In genomic region chr7:90146321-90146720, GRCm38 (mm10) we compare ENCODE assay signal across 8 mouse cellular contexts. TPM values are rescaled to one million over a fixed set of nuclear protein-coding genes. Genes with fewer than 3 reads are reported as not detected.
DNase-seq lines count a peak whose midpoint lies in the region; ATAC-seq lines count a peak whose summit lies in the region.

No protein-coding gene starts in this region.

- 69% methylated on average over 1 of the region's 1 CpGs for WGBS in embryonic facial prominence, embryonic 14.5 days
- 92% methylated on average over 1 of the region's 1 CpGs for WGBS in embryonic facial prominence, embryonic 10.5 days
- WGBS in liver, embryonic 15.5 days (ENCODE audit: insufficient replicate concordance), result 2% methylated on average over 1 of the region's 1 CpGs

- no peaks in the 10 kb centered on the region for H3K36me3 ChIP-seq in embryonic facial prominence, embryonic 14.5 days (ENCODE audit: control insufficient read depth, insufficient read depth, low read length)
- H3K36me3 ChIP-seq in embryonic facial prominence, embryonic 10.5 days (replicated peaks), result 0 out of 2 replicates have a peak, but pooled peaks cover 4% of the 10 kb centered on the region
- peaks cover 78% of the 10 kb centered on the region for H3K36me3 ChIP-seq in erythroblast, embryonic 14.5 days (ENCODE audit: control insufficient read depth)
- H3K36me3 ChIP-seq in liver, embryonic 15.5 days (replicated peaks), result peaks cover 11% of the 10 kb centered on the region

- peak; percentile 15 for DNase-seq in embryonic facial prominence, embryonic 14.5 days (ENCODE audit: low spot score)
- no peak for DNase-seq in embryonic facial prominence, embryonic 10.5 days (ENCODE audit: low spot score)
- peak; percentile 42 for DNase-seq in A20 (ENCODE audit: low read depth, low spot score)
- DNase-seq in adrenal gland, adult 18-20 months (ENCODE audit: low spot score in 2 of 2), result no peak
- no peak for DNase-seq in T-cell, adult 2 months (ENCODE audit: low spot score)
- DNase-seq in gastrocnemius, postnatal 4 days (ENCODE audit: low spot score in 2 of 2), result no peak

- ATAC-seq in embryonic facial prominence, embryonic 14.5 days (ENCODE audit: low read depth), result no peak
- ATAC-seq in liver, embryonic 15.5 days (ENCODE audit: insufficient read depth), result peak; percentile 87

- no peak overlapping the region for H3K27ac ChIP-seq in embryonic facial prominence, embryonic 14.5 days (replicated peaks; ENCODE audit: low read depth, low read length)
- H3K27ac ChIP-seq in embryonic facial prominence, embryonic 10.5 days (replicated peaks), result no peak overlapping the region
- H3K27ac ChIP-seq in liver, embryonic 15.5 days (replicated peaks), result peak overlapping the region; percentile 94

- no peaks in the 10 kb centered on the region for H3K9me3 ChIP-seq in embryonic facial prominence, embryonic 14.5 days (ENCODE audit: control insufficient read depth, low read length)
- no peaks in the 10 kb centered on the region for H3K9me3 ChIP-seq in embryonic facial prominence, embryonic 10.5 days
- no peaks in the 10 kb centered on the region for H3K9me3 ChIP-seq in erythroblast, embryonic 14.5 days (ENCODE audit: control insufficient read depth, low read length)
- H3K9me3 ChIP-seq in liver, embryonic 15.5 days (replicated peaks), result no peaks in the 10 kb centered on the region

- no peak overlapping the region for H3K9ac ChIP-seq in embryonic facial prominence, embryonic 14.5 days (ENCODE audit: low read depth, low read length)
- H3K9ac ChIP-seq in liver, embryonic 15.5 days, result peak overlapping the region; percentile 51

- H3K27me3 ChIP-seq in embryonic facial prominence, embryonic 14.5 days (replicated peaks; ENCODE audit: control insufficient read depth, insufficient read depth, low read length), result no peaks in the 10 kb centered on the region
- H3K27me3 ChIP-seq in embryonic facial prominence, embryonic 10.5 days (replicated peaks; ENCODE audit: low read depth, poor library complexity, severe bottlenecking), result no peaks in the 10 kb centered on the region
- no peaks in the 10 kb centered on the region for H3K27me3 ChIP-seq in erythroblast, embryonic 14.5 days (ENCODE audit: control insufficient read depth)
- no peaks in the 10 kb centered on the region for H3K27me3 ChIP-seq in liver, embryonic 15.5 days

- peaks cover 21% of the 10 kb centered on the region for H3K4me1 ChIP-seq in embryonic facial prominence, embryonic 14.5 days (ENCODE audit: control insufficient read depth, insufficient read depth, low read length)
- H3K4me1 ChIP-seq in embryonic facial prominence, embryonic 10.5 days, result peaks cover 14% of the 10 kb centered on the region
- H3K4me1 ChIP-seq in erythroblast, embryonic 14.5 days (ENCODE audit: control insufficient read depth), result peaks cover 89% of the 10 kb centered on the region
- H3K4me1 ChIP-seq in liver, embryonic 15.5 days (replicated peaks), result peaks cover 72% of the 10 kb centered on the region

- H3K4me3 ChIP-seq in embryonic facial prominence, embryonic 14.5 days (ENCODE audit: low read depth, low read length), result no peak overlapping the region
- no peak overlapping the region for H3K4me3 ChIP-seq in embryonic facial prominence, embryonic 10.5 days
- peak overlapping the region; percentile 58 for H3K4me3 ChIP-seq in erythroblast, embryonic 14.5 days (replicated peaks)
- peak overlapping the region; percentile 35 for H3K4me3 ChIP-seq in liver, embryonic 15.5 days (replicated peaks)

- peak overlapping the region; percentile 9; the same call in 1 of the 2 replicates for H3K4me2 ChIP-seq in embryonic facial prominence, embryonic 14.5 days (ENCODE audit: low read depth, low read length)
- peak overlapping the region; percentile 60 for H3K4me2 ChIP-seq in liver, embryonic 15.5 days

RNA-seq across cellular contexts. Expression of gene Picalm, which starts 16.3 kb away (rescaled TPM):
- polyA plus RNA-seq in embryonic facial prominence, embryonic 14.5 days (2014; fragmentation: Nextera tagmentation; extraction: Ambion mirVana), result 59.0 and 60.0 TPM in 2 replicates
- 29.0 and 30.3 TPM in 2 replicates for polyA plus RNA-seq in embryonic facial prominence, embryonic 10.5 days (2016; fragmentation: Nextera tagmentation; extraction: Ambion mirVana)
- 29.3 and 37.6 TPM in 2 replicates for polyA plus RNA-seq in erythroblast, embryonic 14.5 days (2012)
- 44.8 and 45.1 TPM in 2 replicates for polyA plus RNA-seq in liver, embryonic 15.5 days (2015; fragmentation: Nextera tagmentation; extraction: Ambion mirVana)
- total RNA-seq in adrenal gland, adult 18-20 months (2021), result 100 to 1,000 TPM; 134 to 172 TPM
- 100 to 1,000 TPM; 168 to 206 TPM for total RNA-seq in gastrocnemius, postnatal 4 days (2021)

Comparison
In these comparisons a context has a peak if more than half of its experiments do, and no peak if none do; other contexts are left out.
1. DNase-seq: peak in embryonic facial prominence, embryonic 14.5 days (single experiment) and A20 (single experiment); none in embryonic facial prominence, embryonic 10.5 days (single experiment), adrenal gland, adult 18-20 months (0 of 2), T-cell, adult 2 months (single experiment) and gastrocnemius, postnatal 4 days (0 of 2).
2. H3K4me3 ChIP-seq: peak in erythroblast, embryonic 14.5 days (single experiment) and liver, embryonic 15.5 days (single experiment); none in embryonic facial prominence, embryonic 14.5 days (single experiment) and embryonic facial prominence, embryonic 10.5 days (single experiment).